Mouse (Mus musculus): ENCODE data around the gene Ablim1. TPM values are rescaled to one million over a fixed set of nuclear protein-coding genes. Genes with fewer than 3 reads are reported as not detected.

Gene Ablim1
- polyA plus RNA-seq, 1 experiment, result 501 TPM

DNA sequence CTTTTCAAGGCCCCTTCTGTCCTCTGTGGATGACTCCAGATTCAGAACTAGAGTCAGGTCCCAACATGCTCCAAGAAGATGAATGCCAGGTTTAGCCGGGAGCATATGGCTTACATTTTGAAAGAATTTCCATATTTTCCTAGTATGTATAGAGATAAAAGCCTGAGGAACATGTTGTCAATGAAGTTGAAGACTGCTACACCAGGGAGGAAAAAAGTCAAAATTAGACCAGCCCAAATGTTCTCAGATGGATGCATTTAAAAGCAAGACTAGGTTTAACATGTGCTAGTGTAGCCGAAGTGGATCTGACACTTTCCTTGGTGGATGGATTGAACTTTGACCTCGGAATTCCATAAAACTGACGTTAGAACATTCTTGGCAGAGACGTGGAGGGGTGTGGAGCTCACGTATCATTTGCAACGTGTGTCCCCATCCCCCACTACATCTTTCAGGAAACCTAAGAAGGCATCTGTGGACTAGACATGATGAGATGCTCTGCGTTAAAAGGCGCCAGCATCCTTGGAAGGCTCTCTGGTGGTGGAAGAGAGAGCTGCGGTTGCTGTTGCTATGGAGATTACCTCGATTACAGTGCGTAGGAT lies 37.7 kb upstream of the Ablim1 start:
- H3K4me3 ChIP-seq (ENCODE audit: insufficient read depth, low read depth, low read length), result no peak overlapping the region
- no peak overlapping the region for H3K27ac ChIP-seq (ENCODE audit: insufficient read depth, low read depth, low read length)
- H3K4me1 ChIP-seq (ENCODE audit: control insufficient read depth, insufficient read depth, low read length), result peaks cover 5% of the 10 kb centered on the region
- TF ChIP-seq CTCF (IDR thresholded peaks at IDR 0.05; ENCODE audit: insufficient read depth, low read depth, low read length) (no peak), POLR2A (IDR thresholded peaks at IDR 0.05; ENCODE audit: insufficient read depth, low read depth, low read length) (no peak)
- 90% methylated on average over 12 of the region's 12 CpGs for WGBS

DNA sequence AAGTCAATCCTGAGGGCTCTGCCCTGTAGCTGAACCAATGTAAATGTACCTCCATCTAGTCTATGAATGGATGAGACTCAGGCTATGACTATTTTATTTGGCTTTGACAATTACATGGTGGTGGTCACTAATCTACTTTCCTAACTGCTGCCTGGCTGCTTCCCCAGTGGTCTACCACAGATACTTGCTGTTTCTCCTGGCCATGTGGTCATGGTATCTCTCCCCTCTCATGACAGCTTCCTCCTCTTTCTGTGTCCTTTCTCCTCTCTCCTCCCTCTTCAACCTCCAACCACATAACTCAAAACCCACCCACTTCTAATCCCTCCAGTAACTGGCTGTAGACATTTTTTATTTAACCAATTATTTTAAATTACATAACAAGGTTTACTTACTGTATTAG lies 34.4 kb upstream of the Ablim1 start:
- no peak overlapping the region for H3K4me3 ChIP-seq (ENCODE audit: insufficient read depth, low read depth, low read length)
- no peak for TF ChIP-seq POLR2A (IDR thresholded peaks at IDR 0.05; ENCODE audit: insufficient read depth, low read depth, low read length)
- no peak for TF ChIP-seq CTCF (IDR thresholded peaks at IDR 0.05; ENCODE audit: insufficient read depth, low read depth, low read length)
- no peak overlapping the region for H3K27ac ChIP-seq (ENCODE audit: insufficient read depth, low read depth, low read length)
- no peaks in the 10 kb centered on the region for H3K4me1 ChIP-seq (ENCODE audit: control insufficient read depth, insufficient read depth, low read length)

DNA sequence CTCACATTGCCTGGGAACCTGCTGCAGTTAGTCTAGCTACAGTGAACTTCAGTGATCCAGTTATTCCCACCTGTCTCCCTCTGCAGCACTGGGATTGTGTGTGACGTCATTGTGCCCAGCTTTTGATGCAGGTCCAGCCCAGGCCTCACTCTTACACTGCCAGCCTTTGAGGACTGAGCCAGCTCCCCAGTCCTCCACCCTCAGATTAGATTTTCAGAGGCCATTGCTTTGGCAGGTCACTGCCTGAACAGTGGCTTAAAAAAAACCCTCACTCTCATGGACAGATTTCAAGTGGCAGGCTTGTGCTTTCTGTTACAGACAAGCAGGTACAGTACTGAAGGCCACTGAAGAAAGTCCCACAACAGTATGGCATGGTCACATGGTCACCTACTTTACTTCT lies 30.0 kb upstream of the Ablim1 start:
- WGBS, result 71% methylated on average over 1 of the region's 1 CpGs
- no peaks in the 10 kb centered on the region for H3K4me1 ChIP-seq (ENCODE audit: control insufficient read depth, insufficient read depth, low read length)
- H3K4me3 ChIP-seq (ENCODE audit: insufficient read depth, low read depth, low read length), result no peak overlapping the region
- TF ChIP-seq POLR2A (IDR thresholded peaks at IDR 0.05; ENCODE audit: insufficient read depth, low read depth, low read length), result no peak
- no peak for TF ChIP-seq CTCF (IDR thresholded peaks at IDR 0.05; ENCODE audit: insufficient read depth, low read depth, low read length)
- no peak overlapping the region for H3K27ac ChIP-seq (ENCODE audit: insufficient read depth, low read depth, low read length)

DNA sequence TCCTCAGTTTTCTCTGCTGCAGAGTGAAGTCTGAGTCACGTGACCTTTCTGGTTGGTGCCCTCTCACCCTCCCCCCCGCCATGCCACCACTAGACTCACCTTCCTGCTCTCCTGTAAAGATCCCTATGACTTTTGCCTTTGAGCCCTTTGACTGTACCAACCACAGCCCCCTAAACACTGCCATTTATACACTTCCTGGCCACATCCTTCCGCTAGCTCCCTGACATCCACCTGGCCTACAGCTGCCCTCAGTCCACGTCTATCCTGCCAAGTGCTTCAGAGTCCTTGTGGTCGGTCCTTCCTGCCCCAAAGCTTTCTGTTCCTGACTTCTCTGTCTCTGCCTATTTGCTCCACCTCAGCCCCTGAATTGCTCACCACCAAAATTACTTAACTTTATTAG lies 29.1 kb upstream of the Ablim1 start:
- Histone ChIP-seq H3K27ac (ENCODE audit: insufficient read depth, low read depth, low read length) (no peak overlapping the region), H3K4me3 (ENCODE audit: insufficient read depth, low read depth, low read length) (no peak overlapping the region), H3K4me1 (ENCODE audit: control insufficient read depth, insufficient read depth, low read length) (no peaks in the 10 kb centered on the region)
- TF ChIP-seq POLR2A (IDR thresholded peaks at IDR 0.05; ENCODE audit: insufficient read depth, low read depth, low read length) (no peak), CTCF (IDR thresholded peaks at IDR 0.05; ENCODE audit: insufficient read depth, low read depth, low read length) (no peak)
- WGBS, result 92% methylated on average over 5 of the region's 5 CpGs

DNA sequence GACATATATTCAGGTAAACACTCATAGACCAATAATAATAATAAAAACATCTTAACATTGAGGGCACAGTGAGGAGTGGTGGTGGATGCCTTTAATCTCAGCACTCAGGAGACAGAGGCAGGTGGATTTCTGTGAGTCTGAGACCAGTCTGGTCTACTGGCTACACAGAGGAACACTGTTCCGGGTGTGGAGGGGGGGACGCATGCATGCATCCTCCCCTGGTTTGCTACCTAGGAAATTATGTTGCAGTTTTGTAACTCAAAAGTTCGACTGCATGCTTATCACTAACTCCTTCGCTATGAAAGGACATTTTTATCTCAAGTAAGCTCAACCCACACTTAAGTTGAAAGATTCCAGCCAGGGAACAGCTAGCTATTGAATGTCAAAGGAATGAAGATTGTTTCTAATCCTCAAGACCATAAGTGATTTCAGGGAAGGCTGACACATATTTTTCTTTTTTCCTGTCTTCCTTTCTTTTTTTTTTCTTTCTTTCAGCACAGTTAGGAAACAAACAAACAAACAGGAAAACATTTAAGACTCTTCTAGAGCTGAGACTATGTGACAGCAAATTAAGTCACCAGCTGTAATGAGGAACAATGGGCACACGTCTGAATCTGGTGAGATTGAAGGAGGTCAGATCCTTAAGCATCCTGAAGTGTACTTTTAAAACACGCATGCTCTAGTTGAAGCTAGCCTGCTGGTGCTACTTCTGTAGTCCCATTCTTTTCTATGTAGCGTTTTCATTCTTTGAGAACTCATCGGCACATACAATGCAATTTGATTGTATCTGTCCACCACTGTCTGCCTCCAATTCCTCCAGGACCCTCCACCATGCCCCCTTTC lies 26.4 kb upstream of the Ablim1 start:
- TF ChIP-seq POLR2A (IDR thresholded peaks at IDR 0.05; ENCODE audit: insufficient read depth, low read depth, low read length) (no peak), CTCF (IDR thresholded peaks at IDR 0.05; ENCODE audit: insufficient read depth, low read depth, low read length) (no peak)
- Histone ChIP-seq H3K4me1 (ENCODE audit: control insufficient read depth, insufficient read depth, low read length) (no peaks in the 10 kb centered on the region), H3K4me3 (ENCODE audit: insufficient read depth, low read depth, low read length) (no peak overlapping the region), H3K27ac (ENCODE audit: insufficient read depth, low read depth, low read length) (no peak overlapping the region)
- 81% methylated on average over 8 of the region's 8 CpGs for WGBS

DNA sequence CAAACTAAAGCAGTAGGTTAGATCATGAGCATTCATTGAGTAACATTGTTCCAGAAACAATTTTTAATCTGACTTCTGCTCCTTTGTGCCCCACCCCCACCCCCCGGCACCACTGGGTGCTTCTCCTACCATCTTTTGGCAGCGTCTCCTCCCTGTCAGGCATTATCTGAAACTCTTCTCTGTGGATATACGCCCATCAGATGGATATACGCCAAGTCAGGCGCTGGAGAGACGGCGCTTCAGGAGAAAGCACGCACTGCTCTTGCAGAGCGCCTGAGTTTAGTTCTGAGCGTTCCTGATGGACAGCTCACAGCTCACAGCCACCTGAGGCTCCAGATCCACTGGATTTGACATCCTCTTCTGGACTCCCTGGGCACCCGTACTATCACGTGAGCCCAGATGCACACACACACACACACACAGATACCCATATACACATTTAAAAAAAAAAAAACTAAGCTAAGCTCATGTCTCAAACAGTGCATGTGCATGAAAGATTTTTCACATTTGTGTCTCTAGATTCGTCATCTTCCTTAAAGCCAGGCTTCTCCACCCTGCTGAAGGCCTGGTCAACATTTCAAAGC lies 24.7 kb upstream of the Ablim1 start:
- Histone ChIP-seq H3K4me1 (ENCODE audit: control insufficient read depth, insufficient read depth, low read length) (no peaks in the 10 kb centered on the region), H3K4me3 (ENCODE audit: insufficient read depth, low read depth, low read length) (no peak overlapping the region), H3K27ac (ENCODE audit: insufficient read depth, low read depth, low read length) (no peak overlapping the region)
- no peak for TF ChIP-seq CTCF (IDR thresholded peaks at IDR 0.05; ENCODE audit: insufficient read depth, low read depth, low read length)
- TF ChIP-seq POLR2A (IDR thresholded peaks at IDR 0.05; ENCODE audit: insufficient read depth, low read depth, low read length), result no peak
- WGBS, result 74% methylated on average over 13 of the region's 13 CpGs

DNA sequence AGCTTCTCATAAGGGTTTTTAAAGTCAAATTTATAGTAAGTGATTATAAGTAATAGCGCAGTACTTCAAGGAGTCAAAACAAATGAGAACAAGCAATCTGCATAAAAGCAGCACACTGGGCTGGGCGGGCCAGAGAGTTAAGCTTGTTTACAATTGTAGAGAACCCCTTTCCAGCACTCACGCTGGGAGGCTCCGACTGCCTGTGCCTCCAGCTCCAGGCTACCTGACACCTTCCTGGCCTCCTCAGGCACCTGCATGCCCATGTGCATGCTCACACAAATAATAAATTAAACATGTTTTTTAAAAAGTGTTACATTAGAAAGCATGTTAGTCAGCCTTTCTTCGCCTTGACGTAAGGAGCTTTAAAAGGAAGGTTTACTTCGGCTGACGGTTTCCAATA lies 20.4 kb upstream of the Ablim1 start:
- WGBS, result 67% methylated on average over 8 of the region's 8 CpGs
- TF ChIP-seq CTCF (IDR thresholded peaks at IDR 0.05; ENCODE audit: insufficient read depth, low read depth, low read length) (no peak), POLR2A (IDR thresholded peaks at IDR 0.05; ENCODE audit: insufficient read depth, low read depth, low read length) (no peak)
- no peak overlapping the region for H3K4me3 ChIP-seq (ENCODE audit: insufficient read depth, low read depth, low read length)
- no peak overlapping the region for H3K27ac ChIP-seq (ENCODE audit: insufficient read depth, low read depth, low read length)
- no peaks in the 10 kb centered on the region for H3K4me1 ChIP-seq (ENCODE audit: control insufficient read depth, insufficient read depth, low read length)

DNA sequence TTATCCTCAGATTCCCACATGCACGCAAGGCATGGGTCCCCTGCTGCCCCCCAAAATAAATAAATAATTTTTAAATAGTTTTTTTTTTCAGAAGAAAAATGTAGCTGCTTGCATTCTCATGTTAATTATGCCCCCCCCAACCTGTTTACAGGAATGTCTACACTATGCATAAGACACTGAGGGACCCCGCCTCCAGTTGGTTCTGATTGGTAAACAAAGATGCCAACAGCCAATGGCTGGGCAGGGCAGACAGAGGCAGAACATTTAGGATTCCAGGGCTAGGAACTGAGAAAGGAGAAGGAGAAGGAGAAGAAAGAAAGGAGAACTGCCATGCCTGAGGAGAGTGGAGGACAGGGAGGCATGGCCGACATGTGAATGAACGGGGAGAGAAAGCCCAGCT lies 18.6 kb upstream of the Ablim1 start:
- Histone ChIP-seq H3K4me1 (ENCODE audit: control insufficient read depth, insufficient read depth, low read length) (no peaks in the 10 kb centered on the region), H3K27ac (ENCODE audit: insufficient read depth, low read depth, low read length) (no peak overlapping the region), H3K4me3 (ENCODE audit: insufficient read depth, low read depth, low read length) (no peak overlapping the region)
- TF ChIP-seq POLR2A (IDR thresholded peaks at IDR 0.05; ENCODE audit: insufficient read depth, low read depth, low read length) (no peak), CTCF (IDR thresholded peaks at IDR 0.05; ENCODE audit: insufficient read depth, low read depth, low read length) (no peak)
- 94% methylated on average over 4 of the region's 4 CpGs for WGBS

DNA sequence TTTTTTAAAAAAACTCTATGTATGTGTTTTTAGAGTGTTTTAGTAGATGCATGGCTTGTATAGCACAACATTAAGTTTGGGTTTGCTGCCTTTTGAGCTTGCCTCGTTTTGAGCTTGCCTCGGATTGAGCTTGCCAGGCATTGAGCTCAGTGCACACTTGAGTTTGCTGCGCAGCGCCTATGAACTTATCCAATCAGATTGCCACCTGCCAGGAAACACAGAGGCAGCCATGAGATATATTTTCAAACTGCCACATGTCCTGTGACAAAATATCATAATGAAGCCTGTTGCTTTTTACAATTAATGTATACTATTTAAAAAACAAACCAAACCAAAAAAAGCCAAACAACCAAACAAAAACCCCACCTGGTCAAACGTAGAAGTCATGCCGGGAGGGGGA lies 16.5 kb upstream of the Ablim1 start:
- WGBS, result 87% methylated on average over 6 of the region's 6 CpGs
- TF ChIP-seq POLR2A (IDR thresholded peaks at IDR 0.05; ENCODE audit: insufficient read depth, low read depth, low read length) (no peak), CTCF (IDR thresholded peaks at IDR 0.05; ENCODE audit: insufficient read depth, low read depth, low read length) (no peak)
- Histone ChIP-seq H3K4me3 (ENCODE audit: insufficient read depth, low read depth, low read length) (no peak overlapping the region), H3K4me1 (ENCODE audit: control insufficient read depth, insufficient read depth, low read length) (no peaks in the 10 kb centered on the region), H3K27ac (ENCODE audit: insufficient read depth, low read depth, low read length) (no peak overlapping the region)
